Mouse (Mus musculus): ENCODE measurements at regions not wholly inside any gene's neighbourhood (a gene's known extent, or its start where the extent isn't known, plus 50 kb on each side); places are given as distances from the start of the nearest gene placed in this dataset.

DNA sequence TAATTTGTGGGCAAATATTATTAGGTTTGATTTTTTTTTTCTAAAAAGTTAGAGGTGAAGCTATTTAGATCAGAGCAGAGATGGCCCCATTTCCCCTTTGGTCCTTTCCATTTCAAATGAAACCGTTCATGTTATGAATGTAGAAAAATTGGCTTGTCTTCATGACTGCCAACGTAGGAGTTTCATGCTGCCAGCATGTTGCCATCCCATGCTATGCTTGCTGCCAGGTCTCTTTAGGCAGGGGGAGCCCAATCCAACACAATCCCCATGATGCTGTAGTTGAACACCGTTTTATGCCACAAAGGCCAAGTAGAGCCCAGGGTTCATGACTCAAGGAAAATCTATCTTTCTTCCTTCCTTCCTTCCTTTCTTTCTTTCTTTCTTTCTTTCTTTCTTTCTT is 259.5 kb downstream of the Abcc12 start:
- TF ChIP-seq CTCF (IDR thresholded peaks at IDR 0.05; ENCODE audit: extremely low read depth, insufficient read length, insufficient replicate concordance, low read depth, low read length) (no peak), POLR2A (IDR thresholded peaks at IDR 0.05; ENCODE audit: low read depth, low read length) (no peak)

Measured in small intestine, adult 2 months (tissue).